Mouse (Mus musculus) liver, embryonic 13.5 days (tissue): ENCODE data around the gene Plekhg5. TPM values are rescaled to one million over a fixed set of nuclear protein-coding genes. Genes with fewer than 3 reads are reported as not detected.

Experiments
- ATAC-seq: fragments of 200-750 bp; cut with Nextera tagmentation; 2 replicates; pipeline ENCODE4 v1.8.0; 2017; ENCODE audit warnings: low read depth, mild to moderate bottlenecking, moderate number of reproducible peaks, moderate library complexity
- DNase-seq: peaks from one replicate; pipeline ENCODE4 v3.0.0; 2022
- H3K27ac ChIP-seq: fragments of 300-500 bp; sonication (generic); 2 replicates; pipeline ENCODE4 v1.5.1; 2015; ENCODE audit warnings: moderate library complexity, mild to moderate bottlenecking, inconsistent platforms
- H3K27me3 ChIP-seq: fragments of 300-500 bp; sonication (generic); 2 replicates; pipeline ENCODE4 v1.6.1; 2015; ENCODE audit warnings: mild to moderate bottlenecking, inconsistent platforms
- H3K36me3 ChIP-seq: fragments of 300-500 bp; sonication (generic); 2 replicates; pipeline ENCODE4 v1.6.1; 2015; ENCODE audit warnings: mild to moderate bottlenecking, inconsistent platforms
- H3K4me1 ChIP-seq: fragments of 300-500 bp; sonication (generic); replicated peaks from 2 replicates; pipeline ENCODE4 v1.6.1; 2015; ENCODE audit warnings: inconsistent platforms
- H3K4me2 ChIP-seq: fragments of 300-500 bp; sonication (generic); 2 replicates; pipeline ENCODE4 v1.6.1; 2015; ENCODE audit warnings: inconsistent platforms, mild to moderate bottlenecking, moderate library complexity
- H3K4me3 ChIP-seq: fragments of 300-500 bp; sonication (generic); replicated peaks from 2 replicates; pipeline ENCODE4 v1.5.1; 2015; ENCODE audit warnings: mild to moderate bottlenecking, inconsistent platforms
- H3K9ac ChIP-seq: fragments of 300-500 bp; sonication (generic); 2 replicates; pipeline ENCODE4 v1.6.1; 2015; ENCODE audit warnings: mild to moderate bottlenecking, inconsistent platforms
- H3K9me3 ChIP-seq: fragments of 300-500 bp; sonication (generic); replicated peaks from 2 replicates; pipeline ENCODE4 v1.6.1; 2016; ENCODE audit warnings: inconsistent platforms
- WGBS: fragments of 180-500 bp; shearing (Covaris S2); methylation state at CpG from one replicate; pipeline ENCODE4 v1.1.7; 2015; ENCODE audit not compliant: insufficient replicate concordance; 5-methylcytosine and 5-hydroxymethylcytosine counted together
- polyA plus RNA-seq: library from polyadenylated mRNA; unstranded; fragments of >200 nt; fragmentation: Nextera tagmentation; extraction: Ambion mirVana; gene quantifications from 2 replicates; pipeline ENCODE4 v1.2.1, GENCODE M21; 2015

The Plekhg5 gene
- polyA plus RNA-seq, 1 experiment from 2014 or later: 4.9 TPM

- Histone ChIP-seq H3K4me2 (no peak overlapping the region), H3K4me1 (peaks cover 39% of the 10 kb centered on the region), H3K4me3 (no peak overlapping the region), H3K9ac (no peak overlapping the region), H3K27ac (no peak overlapping the region), H3K9me3 (no peaks in the 10 kb centered on the region), H3K36me3 (peaks cover 39% of the 10 kb centered on the region), H3K27me3 (no peaks in the 10 kb centered on the region)
- DNase-seq (no peak), ATAC-seq (no peak)
- WGBS: 85% methylated on average over 16 of the region's 16 CpGs
Observed at GRCm38 (mm10) chr4:152101921-152102320, 29.6 kb downstream of the Plekhg5 start.

DNA sequence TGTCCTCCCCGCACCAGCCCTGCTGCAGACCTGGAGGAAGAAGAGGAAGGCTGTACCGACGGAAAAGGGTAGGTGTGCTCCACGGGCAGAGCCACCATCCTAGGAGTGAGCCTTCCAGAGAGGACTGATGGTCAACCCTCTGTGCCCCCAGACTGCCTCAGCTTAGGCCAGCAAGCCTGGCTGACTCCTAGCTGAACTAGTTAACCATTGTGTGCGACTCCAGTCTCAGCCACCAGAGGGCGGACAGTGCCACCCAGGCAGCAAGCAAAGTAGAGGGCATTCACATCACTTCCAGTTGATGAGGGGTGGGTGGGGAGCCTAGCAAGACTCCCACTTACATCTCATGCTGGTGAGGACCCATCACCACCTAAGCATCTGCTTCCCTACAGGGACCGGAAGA, 30.7 kb downstream of the Plekhg5 start:
- no peak overlapping the region for H3K9ac ChIP-seq
- peak; percentile 50 for DNase-seq
- H3K4me1 ChIP-seq: peaks cover 43% of the 10 kb centered on the region

GRCm38 (mm10) chr4:152106746-152107145, 34.4 kb downstream of the Plekhg5 start:
- no peak for DNase-seq
- Histone ChIP-seq H3K4me2 (peak overlapping the region; percentile 95), H3K27me3 (no peaks in the 10 kb centered on the region), H3K9ac (peak overlapping the region; percentile 72), H3K36me3 (peaks cover 64% of the 10 kb centered on the region), H3K4me1 (peaks cover 54% of the 10 kb centered on the region), H3K9me3 (no peaks in the 10 kb centered on the region), H3K27ac (peak overlapping the region; percentile 96), H3K4me3 (peak overlapping the region; percentile 62; the same call in 1 of the 2 replicates)
- ATAC-seq: no peak
- WGBS: 45% methylated on average over 9 of the region's 9 CpGs

More for the DNA sequence above, 30.7 kb downstream of the Plekhg5 start:
- Histone ChIP-seq H3K4me3 (no peak overlapping the region), H3K27ac (no peak overlapping the region), H3K36me3 (peaks cover 42% of the 10 kb centered on the region), H3K4me2 (no peak overlapping the region), H3K9me3 (no peaks in the 10 kb centered on the region), H3K27me3 (no peaks in the 10 kb centered on the region)
- no peak for ATAC-seq
- 44% methylated on average over 7 of the region's 7 CpGs for WGBS

DNA sequence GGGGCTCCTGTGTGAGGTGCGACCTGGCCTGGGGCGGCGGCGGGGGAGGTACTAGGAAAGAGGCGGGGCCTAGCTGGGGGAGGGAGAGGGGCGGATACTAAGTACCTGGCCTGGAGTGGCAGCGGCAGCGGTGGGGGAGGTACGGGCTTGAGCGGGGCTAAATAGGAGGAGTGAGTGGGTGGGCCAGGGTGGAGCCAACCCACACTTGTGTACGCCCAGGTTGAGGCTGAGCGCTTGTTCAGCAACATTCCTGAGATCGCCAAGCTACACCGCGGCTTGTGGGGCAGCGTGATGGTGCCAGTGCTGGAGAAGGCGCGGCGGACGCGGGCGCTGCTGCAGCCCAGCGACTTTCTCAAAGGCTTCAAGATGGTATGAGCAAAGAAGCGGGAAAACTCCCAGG, 35.2 kb downstream of the Plekhg5 start:
- Histone ChIP-seq H3K4me1 (peaks cover 58% of the 10 kb centered on the region), H3K4me2 (peak overlapping the region; percentile 95), H3K9me3 (no peaks in the 10 kb centered on the region), H3K36me3 (peaks cover 63% of the 10 kb centered on the region), H3K27ac (peak overlapping the region; percentile 96), H3K9ac (peak overlapping the region; percentile 72), H3K4me3 (peak overlapping the region; percentile 62), H3K27me3 (no peaks in the 10 kb centered on the region)
- peak; percentile 64 for ATAC-seq
- no peak for DNase-seq
- WGBS: 27% methylated on average over 24 of the region's 24 CpGs

GRCm38 (mm10) chr4:152107971-152108509, 35.7 kb downstream of the Plekhg5 start:
- Histone ChIP-seq H3K9ac (peak overlapping the region; percentile 72), H3K4me1 (peaks cover 58% of the 10 kb centered on the region), H3K4me2 (peak overlapping the region; percentile 95), H3K27me3 (no peaks in the 10 kb centered on the region), H3K9me3 (no peaks in the 10 kb centered on the region), H3K36me3 (peaks cover 63% of the 10 kb centered on the region), H3K27ac (peak overlapping the region; percentile 96), H3K4me3 (peak overlapping the region; percentile 62)
- WGBS: 33% methylated on average over 30 of the region's 30 CpGs
- DNase-seq: no peak
- peak; percentile 87 for ATAC-seq

DNA sequence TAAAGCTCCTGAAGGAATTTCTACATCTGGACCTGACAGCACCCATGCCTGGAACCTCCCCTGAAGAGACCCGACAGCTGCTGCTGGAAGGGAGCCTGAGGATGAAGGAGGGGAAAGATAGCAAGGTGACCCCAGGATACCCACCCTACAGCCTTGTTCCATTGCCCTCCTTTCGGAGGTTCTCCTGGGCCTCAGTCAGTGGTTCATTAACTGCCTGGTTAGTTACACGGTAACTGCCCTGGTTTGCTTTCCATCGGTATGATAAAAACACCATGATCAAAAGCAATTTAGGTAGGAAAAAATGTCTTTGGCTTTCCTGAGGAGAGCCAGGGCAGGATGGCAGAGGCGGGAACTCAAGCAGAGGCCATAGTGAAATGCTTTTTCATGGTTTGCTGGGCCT, 36.4 kb downstream of the Plekhg5 start:
- Histone ChIP-seq H3K9ac (peak overlapping the region; percentile 52), H3K4me2 (peak overlapping the region; percentile 95), H3K4me3 (peak overlapping the region; percentile 62), H3K36me3 (peaks cover 63% of the 10 kb centered on the region), H3K27me3 (no peaks in the 10 kb centered on the region), H3K9me3 (no peaks in the 10 kb centered on the region), H3K4me1 (peaks cover 58% of the 10 kb centered on the region), H3K27ac (peak overlapping the region; percentile 91)
- ATAC-seq (no peak), DNase-seq (no peak)
- WGBS: 93% methylated on average over 5 of the region's 5 CpGs

DNA sequence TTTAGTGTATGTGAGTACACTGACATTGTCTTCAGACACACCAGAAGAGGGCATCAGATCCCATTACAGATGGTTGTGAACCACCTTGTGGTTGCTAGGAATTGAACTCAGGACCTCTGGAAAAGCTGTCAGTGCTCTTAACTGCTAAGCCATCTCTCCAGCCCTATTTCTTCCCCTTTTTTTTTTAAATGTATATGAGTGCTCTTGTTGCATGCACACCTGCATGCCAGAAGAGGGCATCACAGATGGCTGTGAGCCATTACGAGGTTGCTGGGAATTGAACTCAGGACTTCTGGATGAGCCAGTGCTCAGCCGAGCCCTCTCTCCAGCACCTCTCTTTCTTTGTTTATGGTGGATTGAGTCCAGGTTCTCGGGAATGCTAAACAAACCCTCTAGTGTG, 37.2 kb downstream of the Plekhg5 start:
- Histone ChIP-seq H3K27me3 (peaks cover 5% of the 10 kb centered on the region), H3K9me3 (no peaks in the 10 kb centered on the region), H3K4me1 (peaks cover 58% of the 10 kb centered on the region), H3K27ac (peak overlapping the region; percentile 91), H3K9ac (peak overlapping the region; percentile 37; the same call in 1 of the 2 replicates), H3K4me2 (peak overlapping the region; percentile 57; the same call in 1 of the 2 replicates), H3K4me3 (no peak overlapping the region), H3K36me3 (peaks cover 63% of the 10 kb centered on the region)
- 77% methylated on average over 3 of the region's 3 CpGs for WGBS
- ATAC-seq (no peak), DNase-seq (no peak)

GRCm38 (mm10) chr4:152110689-152111088, 38.4 kb downstream of the Plekhg5 start:
- H3K9me3 ChIP-seq: no peaks in the 10 kb centered on the region
- H3K27ac ChIP-seq: peak overlapping the region; percentile 91
- H3K4me1 ChIP-seq: peaks cover 68% of the 10 kb centered on the region
- H3K4me2 ChIP-seq: peak overlapping the region; percentile 57
- peak overlapping the region; percentile 61 for H3K9ac ChIP-seq
- 19% methylated on average over 4 of the region's 4 CpGs for WGBS
- peak overlapping the region; percentile 22 for H3K4me3 ChIP-seq
- no peak for DNase-seq
- H3K36me3 ChIP-seq: peaks cover 65% of the 10 kb centered on the region
- peak; percentile 79 for ATAC-seq
- H3K27me3 ChIP-seq: peaks cover 17% of the 10 kb centered on the region

DNA sequence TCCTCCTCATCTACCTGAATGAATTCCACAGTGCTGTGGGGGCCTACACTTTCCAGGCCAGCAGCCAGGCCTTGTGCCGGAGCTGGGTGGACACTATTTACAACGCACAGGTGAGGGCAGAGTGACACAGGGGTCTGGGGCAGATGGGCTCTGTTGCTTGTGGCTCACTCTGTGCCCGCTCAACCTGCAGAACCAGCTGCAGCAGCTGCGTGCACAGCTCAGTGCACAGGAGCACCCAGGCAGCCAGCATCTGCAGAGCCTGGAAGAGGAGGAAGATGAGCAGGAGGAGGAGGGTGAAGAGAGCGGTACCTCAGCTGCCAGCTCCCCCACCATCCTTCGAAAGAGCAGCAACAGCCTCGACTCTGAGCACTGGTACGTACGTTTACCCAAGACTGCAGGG, 40.0 kb downstream of the Plekhg5 start:
- 83% methylated on average over 9 of the region's 9 CpGs for WGBS
- Histone ChIP-seq H3K9ac (no peak overlapping the region), H3K27me3 (peaks cover 33% of the 10 kb centered on the region), H3K4me2 (no peak overlapping the region), H3K4me1 (peaks cover 70% of the 10 kb centered on the region), H3K4me3 (no peak overlapping the region), H3K36me3 (peaks cover 52% of the 10 kb centered on the region), H3K9me3 (no peaks in the 10 kb centered on the region), H3K27ac (peak overlapping the region; percentile 91)
- ATAC-seq (no peak), DNase-seq (no peak)

DNA sequence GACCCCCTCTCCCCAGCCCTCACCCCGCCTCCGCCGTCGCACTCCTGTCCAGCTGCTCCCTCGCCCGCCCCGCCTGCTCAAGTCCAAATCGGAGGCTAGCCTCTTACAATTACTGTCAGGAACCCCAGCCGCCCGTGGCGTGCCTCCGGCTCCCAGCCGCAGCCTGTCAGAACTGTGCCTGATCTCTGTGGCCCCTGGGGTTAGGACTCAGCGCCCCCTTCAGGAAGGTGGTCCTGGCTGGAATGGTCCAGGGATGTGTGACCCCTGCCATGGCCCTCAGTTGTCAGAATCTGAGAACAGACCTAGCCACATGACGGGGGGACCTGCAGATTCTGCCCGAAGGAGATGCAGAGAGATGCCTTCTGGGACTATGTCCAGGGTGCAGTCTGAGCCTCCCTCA, 41.8 kb downstream of the Plekhg5 start:
- H3K9me3 ChIP-seq: no peaks in the 10 kb centered on the region
- no peak overlapping the region for H3K4me2 ChIP-seq
- peaks cover 52% of the 10 kb centered on the region for H3K4me1 ChIP-seq
- DNase-seq (no peak), ATAC-seq (no peak)
- H3K9ac ChIP-seq: no peak overlapping the region
- H3K27ac ChIP-seq: no peak overlapping the region
- no peak overlapping the region for H3K4me3 ChIP-seq
- H3K27me3 ChIP-seq: peaks cover 51% of the 10 kb centered on the region
- peaks cover 41% of the 10 kb centered on the region for H3K36me3 ChIP-seq
- WGBS: 77% methylated on average over 16 of the region's 16 CpGs

GRCm38 (mm10) chr4:152115921-152116612, 43.8 kb downstream of the Plekhg5 start, which contains the start of gene Tnfrsf25:
Gene Tnfrsf25 (plus strand): TSS chr4:152115934.
- 3% methylated on average over 30 of the region's 30 CpGs for WGBS
- ATAC-seq: no peak
- H3K4me2 ChIP-seq: peak within 1 kb of the TSS; percentile 45
- H3K4me3 ChIP-seq: peak within 1 kb of the TSS; percentile 23
- H3K9me3 ChIP-seq: no peaks in the 10 kb centered on the region
- peak within 1 kb of the TSS; percentile 4 for H3K9ac ChIP-seq
- no peak for DNase-seq
- H3K27ac ChIP-seq: no peak within 1 kb of the TSS
- H3K4me1 ChIP-seq: peaks cover 49% of the 10 kb centered on the region
- H3K27me3 ChIP-seq: peaks cover 71% of the 10 kb centered on the region
- H3K36me3 ChIP-seq: peaks cover 36% of the 10 kb centered on the region
